Mouse (Mus musculus) heart, embryonic 12.5 days (tissue): ENCODE results near the gene Tln2. TPM values are rescaled to one million over a fixed set of nuclear protein-coding genes. Genes with fewer than 3 reads are reported as not detected.
A peak's percentile ranks its signal among the peaks of the same experiment; 100 is the strongest.

Experiments used
- ATAC-seq: fragments of 200-750 bp; cut with Nextera tagmentation; 2 replicates; pipeline ENCODE4 v1.8.0; 2017; ENCODE audit warnings: moderate TSS enrichment, moderate library complexity; ENCODE audit not compliant: insufficient number of reproducible peaks, low FRiP score
- H3K27ac ChIP-seq: fragments of 300-500 bp; sonication (generic); 2 replicates; pipeline ENCODE4 v1.5.1; 2016; ENCODE audit warnings: mild to moderate bottlenecking, moderate library complexity; ENCODE audit not compliant: poor library complexity, severe bottlenecking
- H3K27me3 ChIP-seq: fragments of 300-500 bp; sonication (generic); replicated peaks from 2 replicates; pipeline ENCODE4 v1.6.1; 2016; ENCODE audit warnings: mild to moderate bottlenecking, moderate library complexity
- H3K36me3 ChIP-seq: fragments of 300-500 bp; sonication (generic); 2 replicates; pipeline ENCODE4 v1.6.1; 2016; ENCODE audit warnings: mild to moderate bottlenecking, moderate library complexity
- H3K4me1 ChIP-seq: fragments of 300-500 bp; sonication (generic); replicated peaks from 2 replicates; pipeline ENCODE4 v1.6.1; 2016; ENCODE audit warnings: mild to moderate bottlenecking
- H3K4me2 ChIP-seq: fragments of 300-500 bp; sonication (generic); 2 replicates; pipeline ENCODE4 v1.6.1; 2016; ENCODE audit warnings: mild to moderate bottlenecking, moderate library complexity
- H3K4me3 ChIP-seq: fragments of 300-500 bp; sonication (generic); 2 replicates; pipeline ENCODE4 v1.5.1; 2016; ENCODE audit warnings: mild to moderate bottlenecking
- H3K9ac ChIP-seq: fragments of 300-500 bp; sonication (generic); 2 replicates; pipeline ENCODE4 v1.6.1; 2016; ENCODE audit warnings: mild to moderate bottlenecking, moderate library complexity
- H3K9me3 ChIP-seq: fragments of 300-500 bp; sonication (generic); replicated peaks from 2 replicates; pipeline ENCODE4 v1.6.1; 2016; ENCODE audit warnings: mild to moderate bottlenecking, moderate library complexity
- WGBS: fragments of 180-500 bp; shearing (Covaris S2); methylation state at CpG from one replicate; pipeline ENCODE4 v1.1.7; 2016; 5-methylcytosine and 5-hydroxymethylcytosine counted together
- polyA plus RNA-seq: library from polyadenylated mRNA; unstranded; fragments of >200 nt; fragmentation: Nextera tagmentation; extraction: Ambion mirVana; gene quantifications from 2 replicates; pipeline ENCODE4 v1.2.1, GENCODE M21; 2016

Tln2 gene
- polyA plus RNA-seq, 1 experiment from 2014 or later, result 57.3 TPM

- Histone ChIP-seq H3K27me3 (peaks cover 13% of the 10 kb centered on the region; the same call in 1 of the 2 replicates), H3K4me1 (peaks cover 34% of the 10 kb centered on the region), H3K36me3 (no peaks in the 10 kb centered on the region), H3K9me3 (no peaks in the 10 kb centered on the region), H3K4me3 (no peak overlapping the region), H3K4me2 (no peak overlapping the region), H3K27ac (no peak overlapping the region), H3K9ac (no peak overlapping the region)
- WGBS, result 70% methylated on average over 3 of the region's 3 CpGs
- ATAC-seq, result no peak
Measured at GRCm38 (mm10) chr9:67477445-67477844, 82.1 kb downstream of the Tln2 start.

- no peak overlapping the region for H3K9ac ChIP-seq
- ATAC-seq, result no peak
- no peak overlapping the region for H3K27ac ChIP-seq
- peaks cover 13% of the 10 kb centered on the region; the same call in 1 of the 2 replicates for H3K27me3 ChIP-seq
- H3K36me3 ChIP-seq, result no peaks in the 10 kb centered on the region
- WGBS, result 88% methylated on average over 5 of the region's 5 CpGs
- no peak overlapping the region for H3K4me2 ChIP-seq
- peaks cover 21% of the 10 kb centered on the region for H3K4me1 ChIP-seq
- no peak overlapping the region for H3K4me3 ChIP-seq
- H3K9me3 ChIP-seq, result no peaks in the 10 kb centered on the region
Measured at GRCm38 (mm10) chr9:67476184-67476583, 83.3 kb downstream of the Tln2 start.

DNA sequence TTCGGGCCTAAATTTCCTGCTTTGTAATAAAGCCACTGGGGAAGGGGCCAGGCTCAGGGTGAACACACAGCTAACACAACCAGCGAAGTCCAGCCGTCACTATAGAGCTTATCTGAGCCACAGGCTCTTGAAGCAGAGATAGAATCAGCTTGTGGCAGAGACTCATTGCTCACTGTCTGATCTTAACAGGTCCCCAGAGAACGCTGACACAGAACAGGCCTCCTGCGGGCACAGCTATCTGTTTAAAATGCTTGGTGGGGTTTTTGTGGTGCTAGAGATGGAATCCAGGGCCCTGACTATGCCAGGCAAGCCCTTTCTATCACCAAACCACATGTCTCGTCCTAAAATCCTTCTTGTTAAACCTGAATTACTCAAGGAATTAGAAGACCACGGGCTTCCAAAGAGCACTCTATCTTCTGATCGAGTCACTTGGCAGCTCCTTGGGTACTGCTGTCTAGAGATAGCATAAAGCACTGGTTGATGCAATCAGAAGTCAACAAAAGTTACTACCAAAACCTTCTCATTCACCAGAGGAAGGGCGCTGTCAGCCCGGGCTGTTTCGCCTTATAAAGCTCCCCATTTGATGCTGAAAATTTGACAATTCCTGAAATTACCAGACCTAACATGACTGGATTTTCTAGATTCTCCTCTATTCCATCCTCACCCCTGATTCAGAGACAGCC lies 95.9 kb downstream of the Tln2 start:
- 25% methylated on average over 11 of the region's 11 CpGs for WGBS
- peak overlapping the region; percentile 8; the same call in 1 of the 2 replicates for H3K4me2 ChIP-seq
- H3K9ac ChIP-seq, result no peak overlapping the region
- H3K36me3 ChIP-seq, result no peaks in the 10 kb centered on the region
- H3K4me3 ChIP-seq, result no peak overlapping the region
- no peaks in the 10 kb centered on the region for H3K27me3 ChIP-seq
- peak overlapping the region; percentile 55; the same call in 1 of the 2 replicates for H3K27ac ChIP-seq
- peaks cover 29% of the 10 kb centered on the region for H3K4me1 ChIP-seq
- peaks cover 3% of the 10 kb centered on the region; the same call in 1 of the 2 replicates for H3K9me3 ChIP-seq
- ATAC-seq, result 0 out of 2 replicates have a peak, but pooled peaks have one; percentile 53

DNA sequence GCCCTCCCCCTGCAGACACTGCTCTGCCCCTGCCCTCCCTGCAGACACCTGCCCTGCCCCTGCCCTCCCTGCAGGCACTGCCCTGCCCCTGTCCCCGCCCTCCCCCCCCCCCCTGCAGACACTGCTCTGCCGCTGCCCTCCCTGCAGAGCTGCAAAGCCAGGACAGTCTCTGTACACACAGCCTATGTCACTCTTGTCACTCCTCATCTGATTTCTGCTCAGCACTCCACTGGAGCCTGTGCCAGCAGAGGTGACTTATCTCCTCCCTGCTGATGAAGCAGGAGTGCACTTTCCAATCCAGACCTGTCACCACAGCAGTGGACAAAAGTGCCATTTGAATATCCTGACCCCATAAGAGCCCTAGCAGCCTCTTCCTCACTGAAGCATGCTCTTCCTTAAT lies 118.0 kb downstream of the Tln2 start:
- 17% methylated on average over 1 of the region's 2 CpGs for WGBS
- H3K4me3 ChIP-seq, result no peak overlapping the region
- H3K27me3 ChIP-seq, result no peaks in the 10 kb centered on the region
- no peak overlapping the region for H3K4me2 ChIP-seq
- no peak overlapping the region for H3K9ac ChIP-seq
- H3K9me3 ChIP-seq, result no peaks in the 10 kb centered on the region
- no peaks in the 10 kb centered on the region for H3K36me3 ChIP-seq
- H3K4me1 ChIP-seq, result peaks cover 42% of the 10 kb centered on the region
- H3K27ac ChIP-seq, result peak overlapping the region; percentile 61
- peak; percentile 42; the same call in 1 of the 2 replicates for ATAC-seq

DNA sequence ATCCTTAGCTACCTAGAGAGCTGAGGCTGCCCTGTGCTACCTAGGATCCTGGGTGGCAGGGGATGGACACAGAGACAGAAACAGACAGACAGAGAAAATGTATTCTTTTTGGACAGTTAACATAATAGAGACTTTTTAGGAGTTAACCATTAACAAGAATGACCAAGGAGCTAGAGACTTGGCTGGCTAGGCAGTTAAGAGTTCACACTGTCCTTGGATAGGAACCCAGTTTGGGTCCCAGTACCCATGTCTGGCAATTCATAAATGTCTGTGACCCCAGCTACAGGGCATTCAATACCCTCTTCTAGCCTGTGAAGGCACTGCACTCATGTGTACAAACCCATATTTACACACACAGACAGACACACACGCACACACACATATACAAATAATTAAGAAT lies 122.0 kb downstream of the Tln2 start:
- no peak overlapping the region; the same call in 1 of the 2 replicates for H3K27ac ChIP-seq
- ATAC-seq, result no peak
- no peak overlapping the region for H3K9ac ChIP-seq
- 92% methylated on average over 1 of the region's 1 CpGs for WGBS
- no peak overlapping the region for H3K4me2 ChIP-seq
- H3K4me1 ChIP-seq, result peaks cover 43% of the 10 kb centered on the region
- no peaks in the 10 kb centered on the region for H3K27me3 ChIP-seq
- H3K9me3 ChIP-seq, result no peaks in the 10 kb centered on the region
- no peaks in the 10 kb centered on the region for H3K36me3 ChIP-seq
- H3K4me3 ChIP-seq, result no peak overlapping the region

DNA sequence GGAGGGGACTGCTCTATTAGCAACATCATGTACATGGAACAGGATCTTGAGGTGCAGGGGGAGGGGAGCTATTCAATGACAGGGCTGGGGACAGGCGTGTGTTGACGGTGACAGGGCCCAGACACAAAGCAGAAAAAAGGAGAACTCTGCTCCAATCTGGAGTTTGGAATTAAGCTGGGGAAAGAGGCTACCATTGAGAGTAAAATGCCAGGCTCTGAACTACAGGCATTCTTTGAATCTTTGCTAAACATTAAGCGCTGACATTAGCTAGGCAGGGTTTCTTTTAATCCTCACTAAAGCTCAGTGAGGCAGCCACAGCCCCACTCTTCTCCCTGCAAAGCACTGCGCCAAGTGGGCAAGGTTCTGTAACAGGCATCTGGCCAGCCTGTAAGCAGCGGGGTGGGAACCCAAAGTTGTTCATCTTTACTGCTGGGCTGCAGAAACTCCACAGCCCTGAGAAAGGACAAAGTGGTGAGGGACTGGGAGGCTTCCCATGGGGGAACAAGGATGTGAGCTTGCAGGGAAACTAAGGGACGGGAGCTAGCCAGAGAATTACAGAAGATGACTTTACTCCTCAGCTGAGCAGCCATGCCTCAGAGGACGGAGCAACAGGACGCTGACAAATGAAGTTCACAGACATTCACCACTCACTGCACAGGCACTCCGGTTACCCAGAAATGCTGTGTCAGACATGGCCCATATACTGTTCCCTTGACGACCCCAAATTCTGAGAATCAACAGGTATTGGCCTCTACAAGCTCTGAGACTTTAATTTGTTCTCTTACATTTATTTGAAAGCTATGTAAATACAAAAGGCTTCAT lies 124.0 kb downstream of the Tln2 start:
- Histone ChIP-seq H3K4me2 (peak overlapping the region; percentile 57), H3K4me1 (peaks cover 35% of the 10 kb centered on the region), H3K36me3 (no peaks in the 10 kb centered on the region), H3K4me3 (no peak overlapping the region), H3K9ac (0 out of 2 replicates have a peak overlapping the region, but pooled peaks have one; percentile 57), H3K27me3 (no peaks in the 10 kb centered on the region), H3K27ac (peak overlapping the region; percentile 90), H3K9me3 (no peaks in the 10 kb centered on the region)
- peak; percentile 45; the same call in 1 of the 2 replicates for ATAC-seq
- 34% methylated on average over 10 of the region's 10 CpGs for WGBS

DNA sequence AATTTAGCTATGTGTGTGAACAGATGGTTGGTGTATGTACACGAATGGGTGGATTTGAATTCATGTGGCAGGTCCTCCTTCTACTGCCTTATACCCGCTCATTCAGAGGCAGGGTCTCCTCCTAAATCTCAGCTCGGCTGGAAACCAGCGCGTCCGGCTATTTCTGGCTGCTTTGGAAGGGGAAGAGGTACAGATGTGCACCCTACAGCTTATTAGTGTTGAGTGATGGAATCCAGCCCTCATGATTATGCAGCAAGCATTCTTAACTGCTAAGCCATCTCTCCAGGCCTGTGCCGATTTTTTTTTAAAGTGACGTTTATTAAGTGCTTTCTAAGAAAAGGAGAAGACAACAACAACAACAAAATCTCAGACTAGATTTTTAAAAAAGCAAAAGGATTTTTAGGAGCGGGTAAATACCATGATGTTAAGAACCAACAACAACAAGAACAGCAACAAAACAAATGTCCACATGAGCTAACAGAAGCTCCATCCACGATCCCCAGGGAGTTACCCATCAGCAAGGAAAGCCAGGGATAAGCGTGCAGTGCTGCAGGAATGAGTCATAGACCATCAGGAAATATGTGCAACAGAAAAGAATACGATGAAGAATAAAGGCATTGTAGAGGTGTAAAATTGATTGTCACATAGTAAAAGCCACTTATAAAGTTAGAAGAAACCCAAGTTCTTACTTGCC lies 130.2 kb downstream of the Tln2 start:
- H3K9me3 ChIP-seq, result no peaks in the 10 kb centered on the region
- H3K4me2 ChIP-seq, result peak overlapping the region; percentile 48
- H3K9ac ChIP-seq, result no peak overlapping the region
- no peaks in the 10 kb centered on the region for H3K36me3 ChIP-seq
- H3K4me1 ChIP-seq, result peaks cover 38% of the 10 kb centered on the region
- no peaks in the 10 kb centered on the region for H3K27me3 ChIP-seq
- peak overlapping the region; percentile 94 for H3K27ac ChIP-seq
- 21% methylated on average over 12 of the region's 12 CpGs for WGBS
- ATAC-seq, result peak; percentile 70; the same call in 1 of the 2 replicates
- no peak overlapping the region for H3K4me3 ChIP-seq

- H3K4me2 ChIP-seq, result peak overlapping the region; percentile 48
- H3K4me3 ChIP-seq, result peak overlapping the region; percentile 4; the same call in 1 of the 2 replicates
- no peaks in the 10 kb centered on the region for H3K36me3 ChIP-seq
- no peaks in the 10 kb centered on the region for H3K27me3 ChIP-seq
- ATAC-seq, result peak; percentile 71
- peaks cover 42% of the 10 kb centered on the region for H3K4me1 ChIP-seq
- H3K27ac ChIP-seq, result peak overlapping the region; percentile 94
- H3K9me3 ChIP-seq, result no peaks in the 10 kb centered on the region
- H3K9ac ChIP-seq, result peak overlapping the region; percentile 16; the same call in 1 of the 2 replicates
- WGBS, result 55% methylated on average over 15 of the region's 15 CpGs
Measured at GRCm38 (mm10) chr9:67428306-67429047, 131.0 kb downstream of the Tln2 start.

- H3K4me2 ChIP-seq, result no peak overlapping the region
- no peak overlapping the region; the same call in 1 of the 2 replicates for H3K27ac ChIP-seq
Measured at GRCm38 (mm10) chr9:67426304-67426703, 133.2 kb downstream of the Tln2 start.

GRCm38 (mm10) chr9:67424110-67424509 lies 135.4 kb downstream of the Tln2 start:
- Histone ChIP-seq H3K4me2 (no peak overlapping the region), H3K27ac (no peak overlapping the region), H3K9ac (no peak overlapping the region), H3K9me3 (no peaks in the 10 kb centered on the region), H3K36me3 (peaks cover 4% of the 10 kb centered on the region; the same call in 1 of the 2 replicates), H3K4me3 (no peak overlapping the region), H3K4me1 (peaks cover 30% of the 10 kb centered on the region), H3K27me3 (no peaks in the 10 kb centered on the region)
- ATAC-seq, result no peak
- 58% methylated on average over 7 of the region's 7 CpGs for WGBS

More at GRCm38 (mm10) chr9:67426304-67426703, 133.2 kb downstream of the Tln2 start:
- no peak for ATAC-seq
- H3K36me3 ChIP-seq, result no peaks in the 10 kb centered on the region
- no peak overlapping the region for H3K4me3 ChIP-seq
- H3K27me3 ChIP-seq, result no peaks in the 10 kb centered on the region
- no peak overlapping the region for H3K9ac ChIP-seq
- peaks cover 42% of the 10 kb centered on the region for H3K4me1 ChIP-seq
- no peaks in the 10 kb centered on the region for H3K9me3 ChIP-seq
- WGBS, result 82% methylated on average over 3 of the region's 3 CpGs
